ENCODE assay signal across 15 mouse cellular contexts in genomic region chr13:44028081-44028480, GRCm38 (mm10).
"Had no signal": no experiment of that assay in that cellular context is flagged by ENCODE, and none has a peak within 500 bp of the region (broad histone marks: within the 10 kb centered on the region; RNA-seq: fewer than 3 reads in every experiment).

No protein-coding gene starts in this region.

- H3K4me3 ChIP-seq: liver, embryonic 12.5 days; lung, embryonic 15.5 days; megakaryocyte, embryonic 14.5 days; midbrain, embryonic 13.5 days; midbrain, embryonic 15.5 days; neural tube, embryonic 12.5 days had no signal

- H3K27me3 ChIP-seq: liver, embryonic 12.5 days; lung, embryonic 15.5 days; neural tube, embryonic 12.5 days had no signal

- H3K27ac ChIP-seq: liver, embryonic 12.5 days; liver, embryonic 14.5 days; lung, embryonic 15.5 days; macrophage; midbrain, embryonic 13.5 days; midbrain, embryonic 15.5 days; neural tube, embryonic 12.5 days had no signal

- DNase-seq: lung, adult 2 months; lung, postnatal 14 days; lung, postnatal 36 days; right cerebral cortex, postnatal 14 days; thymus, adult 18-20 months; thymus, postnatal 14 days; thymus, postnatal 36 days had no signal

- H3K36me3 ChIP-seq: liver, embryonic 12.5 days; lung, embryonic 15.5 days; midbrain, embryonic 13.5 days; midbrain, embryonic 15.5 days; neural tube, embryonic 12.5 days had no signal
